Mouse (Mus musculus) limb, embryonic 15.5 days (tissue): ENCODE results near the gene Adora2a. TPM values are rescaled to one million over a fixed set of nuclear protein-coding genes. Genes with fewer than 3 reads are reported as not detected.
"Not testable (repeated sequence)": the region's sequence is repeated elsewhere in the genome, so short reads cannot be mapped to it uniquely, and the experiment has no call there.

Source experiments
- ATAC-seq: fragments of 200-750 bp; cut with Nextera tagmentation; 2 replicates; pipeline ENCODE4 v1.8.0; 2017; ENCODE audit warnings: low read depth, moderate TSS enrichment; ENCODE audit not compliant: insufficient number of reproducible peaks, low FRiP score, low TSS enrichment
- H3K27ac ChIP-seq: fragments of 300-500 bp; sonication (generic); 2 replicates; pipeline ENCODE4 v1.5.1; 2015; ENCODE audit warnings: moderate library complexity, mild to moderate bottlenecking, inconsistent platforms
- H3K27me3 ChIP-seq: fragments of 300-500 bp; sonication (generic); 2 replicates; pipeline ENCODE4 v1.6.1; 2015; ENCODE audit warnings: inconsistent platforms
- H3K36me3 ChIP-seq: fragments of 300-500 bp; sonication (generic); 2 replicates; pipeline ENCODE4 v1.6.1; 2015; ENCODE audit warnings: inconsistent platforms
- H3K4me1 ChIP-seq: fragments of 300-500 bp; sonication (generic); 2 replicates; pipeline ENCODE4 v1.6.1; 2015; ENCODE audit warnings: inconsistent platforms
- H3K4me2 ChIP-seq: fragments of 300-500 bp; sonication (generic); 2 replicates; pipeline ENCODE4 v1.6.1; 2015; ENCODE audit warnings: mild to moderate bottlenecking, inconsistent platforms
- H3K4me3 ChIP-seq: fragments of 300-500 bp; sonication (generic); 2 replicates; pipeline ENCODE4 v1.5.1; 2015; ENCODE audit warnings: mild to moderate bottlenecking, inconsistent platforms
- H3K9ac ChIP-seq: fragments of 300-500 bp; sonication (generic); 2 replicates; pipeline ENCODE4 v1.6.1; 2015; ENCODE audit warnings: inconsistent platforms
- H3K9me3 ChIP-seq: fragments of 300-500 bp; sonication (generic); 2 replicates; pipeline ENCODE4 v1.6.1; 2016; ENCODE audit warnings: inconsistent platforms
- WGBS: fragments of 180-500 bp; shearing (Covaris S2); methylation state at CpG from one replicate; pipeline ENCODE4 v1.1.7; 2015; 5-methylcytosine and 5-hydroxymethylcytosine counted together
- polyA plus RNA-seq: library from polyadenylated mRNA; unstranded; fragments of >200 nt; fragmentation: Nextera tagmentation; extraction: Ambion mirVana; gene quantifications from 2 replicates; pipeline ENCODE4 v1.2.1, GENCODE M21; 2015

Adora2a gene
- polyA plus RNA-seq, 1 experiment from 2014 or later: 2.9 TPM

GRCm38 (mm10) chr10:75328201-75328704 is 11.6 kb downstream of the Adora2a start:
- Histone ChIP-seq H3K9me3 (no peaks in the 10 kb centered on the region), H3K27me3 (no peaks in the 10 kb centered on the region), H3K9ac (no peak overlapping the region), H3K4me2 (no peak overlapping the region), H3K4me1 (no peaks in the 10 kb centered on the region), H3K36me3 (no peaks in the 10 kb centered on the region), H3K4me3 (no peak overlapping the region), H3K27ac (no peak overlapping the region)
- ATAC-seq: no peak
- WGBS: 27% methylated on average over 4 of the region's 4 CpGs

- 82% methylated on average over 3 of the region's 3 CpGs for WGBS
- no peaks in the 10 kb centered on the region for H3K27me3 ChIP-seq
- H3K4me2 ChIP-seq: no peak overlapping the region
- ATAC-seq: no peak
- no peaks in the 10 kb centered on the region for H3K4me1 ChIP-seq
- no peak overlapping the region for H3K27ac ChIP-seq
- no peak overlapping the region for H3K4me3 ChIP-seq
- no peak overlapping the region for H3K9ac ChIP-seq
- no peaks in the 10 kb centered on the region for H3K36me3 ChIP-seq
- H3K9me3 ChIP-seq: no peaks in the 10 kb centered on the region
Measured at GRCm38 (mm10) chr10:75332268-75332667, 15.6 kb downstream of the Adora2a start.

- no peak overlapping the region for H3K9ac ChIP-seq
- WGBS: 93% methylated on average over 23 of the region's 23 CpGs
- no peaks in the 10 kb centered on the region for H3K9me3 ChIP-seq
- H3K4me1 ChIP-seq: no peaks in the 10 kb centered on the region
- H3K36me3 ChIP-seq: no peaks in the 10 kb centered on the region
- no peak for ATAC-seq
- no peak overlapping the region for H3K4me3 ChIP-seq
- H3K4me2 ChIP-seq: no peak overlapping the region
- H3K27me3 ChIP-seq: no peaks in the 10 kb centered on the region
- no peak overlapping the region for H3K27ac ChIP-seq
Measured at GRCm38 (mm10) chr10:75333176-75333776, 16.6 kb downstream of the Adora2a start.

GRCm38 (mm10) chr10:75334175-75334574 is 17.5 kb downstream of the Adora2a start:
- Histone ChIP-seq H3K27ac (no peak overlapping the region), H3K9ac (no peak overlapping the region), H3K36me3 (no peaks in the 10 kb centered on the region), H3K4me1 (no peaks in the 10 kb centered on the region), H3K4me2 (no peak overlapping the region), H3K27me3 (no peaks in the 10 kb centered on the region), H3K4me3 (no peak overlapping the region), H3K9me3 (no peaks in the 10 kb centered on the region)
- no peak for ATAC-seq
- 69% methylated on average over 7 of the region's 7 CpGs for WGBS

GRCm38 (mm10) chr10:75335075-75335474 is 18.4 kb downstream of the Adora2a start:
- H3K4me3 ChIP-seq: no peak overlapping the region
- H3K27me3 ChIP-seq: no peaks in the 10 kb centered on the region
- no peak overlapping the region for H3K27ac ChIP-seq
- H3K9ac ChIP-seq: no peak overlapping the region
- no peak overlapping the region for H3K4me2 ChIP-seq
- H3K9me3 ChIP-seq: no peaks in the 10 kb centered on the region
- no peaks in the 10 kb centered on the region for H3K4me1 ChIP-seq
- H3K36me3 ChIP-seq: no peaks in the 10 kb centered on the region
- WGBS: 79% methylated on average over 6 of the region's 6 CpGs
- ATAC-seq: no peak

- no peak overlapping the region for H3K27ac ChIP-seq
- H3K4me3 ChIP-seq: no peak overlapping the region
- H3K27me3 ChIP-seq: no peaks in the 10 kb centered on the region
- no peaks in the 10 kb centered on the region for H3K4me1 ChIP-seq
- no peaks in the 10 kb centered on the region for H3K9me3 ChIP-seq
- no peak for ATAC-seq
- 69% methylated on average over 10 of the region's 10 CpGs for WGBS
- H3K9ac ChIP-seq: no peak overlapping the region
- H3K4me2 ChIP-seq: no peak overlapping the region
- H3K36me3 ChIP-seq: no peaks in the 10 kb centered on the region
Measured at GRCm38 (mm10) chr10:75337231-75337630, 20.6 kb downstream of the Adora2a start.

- Histone ChIP-seq H3K27ac (no peak overlapping the region), H3K4me3 (no peak overlapping the region), H3K9me3 (no peaks in the 10 kb centered on the region), H3K4me2 (no peak overlapping the region), H3K9ac (no peak overlapping the region), H3K4me1 (no peaks in the 10 kb centered on the region), H3K27me3 (no peaks in the 10 kb centered on the region), H3K36me3 (no peaks in the 10 kb centered on the region)
- WGBS: 84% methylated on average over 5 of the region's 5 CpGs
- no peak for ATAC-seq
Measured at GRCm38 (mm10) chr10:75338852-75339251, 22.2 kb downstream of the Adora2a start.

GRCm38 (mm10) chr10:75339377-75339776 is 22.7 kb downstream of the Adora2a start:
- Histone ChIP-seq H3K27ac (no peak overlapping the region), H3K4me1 (no peaks in the 10 kb centered on the region), H3K9ac (no peak overlapping the region), H3K4me3 (no peak overlapping the region), H3K27me3 (no peaks in the 10 kb centered on the region), H3K9me3 (no peaks in the 10 kb centered on the region), H3K4me2 (no peak overlapping the region), H3K36me3 (no peaks in the 10 kb centered on the region)
- 84% methylated on average over 7 of the region's 7 CpGs for WGBS
- ATAC-seq: no peak

GRCm38 (mm10) chr10:75341936-75342335 is 25.3 kb downstream of the Adora2a start:
- Histone ChIP-seq H3K4me1 (no peaks in the 10 kb centered on the region), H3K4me2 (no peak overlapping the region), H3K9ac (no peak overlapping the region), H3K27ac (no peak overlapping the region), H3K4me3 (no peak overlapping the region), H3K9me3 (no peaks in the 10 kb centered on the region), H3K36me3 (no peaks in the 10 kb centered on the region), H3K27me3 (no peaks in the 10 kb centered on the region)
- 36% methylated on average over 8 of the region's 8 CpGs for WGBS
- no peak for ATAC-seq

- 55% methylated on average over 1 of the region's 1 CpGs for WGBS
- ATAC-seq: not testable (repeated sequence)
Measured at GRCm38 (mm10) chr10:75344563-75344962, 27.9 kb downstream of the Adora2a start.

GRCm38 (mm10) chr10:75345265-75345664 is 28.6 kb downstream of the Adora2a start:
- Histone ChIP-seq H3K9ac (no peak overlapping the region), H3K4me3 (no peak overlapping the region), H3K4me1 (no peaks in the 10 kb centered on the region), H3K27me3 (no peaks in the 10 kb centered on the region), H3K9me3 (no peaks in the 10 kb centered on the region), H3K27ac (no peak overlapping the region), H3K36me3 (no peaks in the 10 kb centered on the region), H3K4me2 (no peak overlapping the region)
- no peak for ATAC-seq
- 78% methylated on average over 2 of the region's 2 CpGs for WGBS

More at GRCm38 (mm10) chr10:75344563-75344962, 27.9 kb downstream of the Adora2a start:
- H3K9ac ChIP-seq, H3K4me2 ChIP-seq, H3K27me3 ChIP-seq, H3K27ac ChIP-seq, H3K36me3 ChIP-seq, H3K4me3 ChIP-seq, H3K9me3 ChIP-seq, H3K4me1 ChIP-seq: not testable (repeated sequence)

- Histone ChIP-seq H3K27me3 (no peaks in the 10 kb centered on the region), H3K4me3 (no peak overlapping the region), H3K9me3 (no peaks in the 10 kb centered on the region), H3K36me3 (no peaks in the 10 kb centered on the region), H3K4me1 (no peaks in the 10 kb centered on the region), H3K27ac (no peak overlapping the region), H3K9ac (no peak overlapping the region), H3K4me2 (no peak overlapping the region)
- WGBS: 77% methylated on average over 5 of the region's 5 CpGs
- no peak for ATAC-seq
Measured at GRCm38 (mm10) chr10:75350564-75350963, 33.9 kb downstream of the Adora2a start.

- Histone ChIP-seq H3K9ac (no peak overlapping the region), H3K4me1 (no peaks in the 10 kb centered on the region), H3K36me3 (no peaks in the 10 kb centered on the region), H3K27ac (no peak overlapping the region), H3K4me3 (no peak overlapping the region), H3K27me3 (no peaks in the 10 kb centered on the region), H3K4me2 (no peak overlapping the region), H3K9me3 (no peaks in the 10 kb centered on the region)
- ATAC-seq: no peak
- WGBS: 92% methylated on average over 12 of the region's 12 CpGs
Measured at GRCm38 (mm10) chr10:75352541-75352940, 35.9 kb downstream of the Adora2a start.
